Mouse (Mus musculus) MEL (cell line): ENCODE data around the gene Rmdn2. TPM values are rescaled to one million over a fixed set of nuclear protein-coding genes. Genes with fewer than 3 reads are reported as not detected.

Source experiments
- DNase-seq: peaks from one replicate; pipeline ENCODE4 v3.0.0; 2011; ENCODE audit warnings: low read depth, low spot score
- H3K27ac ChIP-seq: 2 replicates; pipeline ENCODE4 v1.5.1; 2012; ENCODE audit warnings: low read depth, mild to moderate bottlenecking, control low read depth, low read length, moderate library complexity; ENCODE audit not compliant: control insufficient read depth
- H3K27me3 ChIP-seq, 2 experiments: fragments of 150-350 bp in 1 of 2; sonication (generic) in 1 of 2; 2 replicates each; pipeline ENCODE4 v1.6.1; 2012; ENCODE audit warnings: low read length in 2 of 2, mild to moderate bottlenecking in 2 of 2, improper control_type of control experiment in 1 of 2, moderate library complexity in 1 of 2; ENCODE audit not compliant: insufficient read depth in 2 of 2, control insufficient read depth in 1 of 2
- H3K36me3 ChIP-seq, 2 experiments: 2 replicates each; pipeline ENCODE4 v1.6.1; 2012 to 2014; ENCODE audit warnings: low read length in 2 of 2, improper control_type of control experiment in 1 of 2, inconsistent platforms in 1 of 2, mild to moderate bottlenecking in 1 of 2; ENCODE audit not compliant: insufficient read depth in 2 of 2, control insufficient read depth in 1 of 2
- H3K4me1 ChIP-seq, 2 experiments: fragments of 150-350 bp in 1 of 2; sonication (generic) in 1 of 2; 2 replicates each; pipeline ENCODE4 v1.6.1; 2012; ENCODE audit warnings: low read length in 2 of 2, improper control_type of control experiment in 1 of 2, mild to moderate bottlenecking in 1 of 2; ENCODE audit not compliant: insufficient read depth in 2 of 2, control insufficient read depth in 1 of 2
- H3K4me3 ChIP-seq, 2 experiments: fragments of 150-350 bp in 1 of 2; sonication (generic) in 1 of 2; 2 replicates each; pipeline ENCODE4 v1.5.1; 2012; ENCODE audit warnings: low read depth in 2 of 2, low read length in 2 of 2, mild to moderate bottlenecking in 2 of 2, moderate library complexity in 2 of 2, control low read depth in 1 of 2, improper control_type of control experiment in 1 of 2; ENCODE audit not compliant: control insufficient read depth in 1 of 2, insufficient read depth in 1 of 2
- H3K79me2 ChIP-seq: 2 replicates; pipeline ENCODE4 v1.6.1; 2012; ENCODE audit warnings: mild to moderate bottlenecking, low read length, moderate library complexity; ENCODE audit not compliant: control insufficient read depth, poor library complexity, insufficient read depth
- H3K9ac ChIP-seq: 2 replicates; pipeline ENCODE4 v1.6.1; 2012; ENCODE audit warnings: low read depth, mild to moderate bottlenecking, control low read depth, low read length, moderate library complexity; ENCODE audit not compliant: control insufficient read depth, poor library complexity, severe bottlenecking
- H3K9me3 ChIP-seq: fragments of 150-350 bp; sonication (generic); replicated peaks from 2 replicates; pipeline ENCODE4 v1.6.1; 2012; ENCODE audit warnings: mild to moderate bottlenecking, low read length, improper control_type of control experiment, moderate library complexity; ENCODE audit not compliant: insufficient read depth
- BHLHE40 ChIP-seq: IDR thresholded peaks from 2 replicates; pipeline ENCODE4 v1.6.1; 2012; ENCODE audit warnings: low read depth, mild to moderate bottlenecking, inconsistent platforms, low read length, improper control_type of control experiment, borderline replicate concordance
- CHD2 ChIP-seq: IDR thresholded peaks from 2 replicates; pipeline ENCODE4 v1.6.1; 2011; ENCODE audit warnings: low read length, improper control_type of control experiment
- CTCF ChIP-seq, 3 experiments: IDR thresholded peaks in 2 of 3; conservative IDR thresholded peaks in 1 of 3; 2 replicates each; pipeline ENCODE4 v1.5.1; 2011 to 2012; ENCODE audit warnings: low read length in 3 of 3, low read depth in 2 of 3, mild to moderate bottlenecking in 2 of 3, improper control_type of control experiment in 1 of 3, inconsistent platforms in 1 of 3, mixed read lengths in 1 of 3, moderate library complexity in 1 of 3; ENCODE audit not compliant: control insufficient read depth in 1 of 3, insufficient read depth in 1 of 3, poor library complexity in 1 of 3, severe bottlenecking in 1 of 3
- EP300 ChIP-seq, 2 experiments: IDR thresholded peaks; 2 replicates each; pipeline ENCODE4 v1.6.1; 2011; ENCODE audit warnings: improper control_type of control experiment in 2 of 2, low read length in 2 of 2, low read depth in 1 of 2, mild to moderate bottlenecking in 1 of 2
- GABPA ChIP-seq: IDR thresholded peaks from 2 replicates; pipeline ENCODE4 v1.6.1; 2012; ENCODE audit warnings: low read depth, mild to moderate bottlenecking, inconsistent platforms, low read length, improper control_type of control experiment, moderate library complexity
- HCFC1 ChIP-seq: IDR thresholded peaks from 2 replicates; pipeline ENCODE4 v1.6.1; 2012; ENCODE audit warnings: low read depth, mild to moderate bottlenecking, inconsistent platforms, low read length, improper control_type of control experiment, moderate library complexity
- JUND ChIP-seq: IDR thresholded peaks from 2 replicates; pipeline ENCODE4 v1.6.1; 2011; ENCODE audit warnings: low read depth, mild to moderate bottlenecking, improper control_type of control experiment, low read length
- MAFK ChIP-seq: IDR thresholded peaks from 2 replicates; pipeline ENCODE4 v1.6.1; 2011; ENCODE audit warnings: low read depth, mild to moderate bottlenecking, low read length, improper control_type of control experiment, borderline replicate concordance
- MAX ChIP-seq: IDR thresholded peaks from 2 replicates; pipeline ENCODE4 v1.6.1; 2011; ENCODE audit warnings: low read length, improper control_type of control experiment
- MEF2A ChIP-seq: IDR thresholded peaks from 2 replicates; pipeline ENCODE4 v1.6.1; 2014; ENCODE audit warnings: low read depth, mild to moderate bottlenecking, inconsistent platforms, low read length, improper control_type of control experiment; ENCODE audit not compliant: poor library complexity, insufficient replicate concordance, severe bottlenecking; ENCODE audit errors: extremely low read depth
- MXI1 ChIP-seq: IDR thresholded peaks from 2 replicates; pipeline ENCODE4 v1.6.1; 2011; ENCODE audit warnings: mild to moderate bottlenecking, low read depth, low read length, improper control_type of control experiment
- MYB ChIP-seq: IDR thresholded peaks from 2 replicates; pipeline ENCODE4 v1.6.1; 2011; ENCODE audit warnings: mild to moderate bottlenecking, low read depth, low read length, improper control_type of control experiment
- NELFE ChIP-seq: IDR thresholded peaks from 2 replicates; pipeline ENCODE4 v1.6.1; 2011; ENCODE audit warnings: low read depth, low read length, improper control_type of control experiment
- NRF1 ChIP-seq: IDR thresholded peaks from 2 replicates; pipeline ENCODE4 v1.6.1; 2014; ENCODE audit warnings: low read depth, mild to moderate bottlenecking, inconsistent platforms, low read length, improper control_type of control experiment, moderate library complexity; ENCODE audit not compliant: poor library complexity, insufficient read depth, severe bottlenecking
- POLR2A ChIP-seq, 2 experiments: IDR thresholded peaks; 2 replicates each; pipeline ENCODE4 v1.6.1; 2011 to 2012; ENCODE audit warnings: low read length in 2 of 2, mild to moderate bottlenecking in 2 of 2, control low read depth in 1 of 2, improper control_type of control experiment in 1 of 2, low read depth in 1 of 2, moderate library complexity in 1 of 2; ENCODE audit not compliant: control insufficient read depth in 1 of 2, insufficient read depth in 1 of 2, poor library complexity in 1 of 2
- POLR2AphosphoS5 ChIP-seq: IDR thresholded peaks from 2 replicates; pipeline ENCODE4 v1.6.1; 2012; ENCODE audit warnings: low read depth, borderline replicate concordance, mild to moderate bottlenecking, inconsistent platforms, low read length, moderate library complexity, mixed read lengths
- RCOR1 ChIP-seq: IDR thresholded peaks from 2 replicates; pipeline ENCODE4 v1.6.1; 2012; ENCODE audit warnings: low read depth, mild to moderate bottlenecking, inconsistent platforms, low read length, improper control_type of control experiment
- SIN3A ChIP-seq: IDR thresholded peaks from 2 replicates; pipeline ENCODE4 v1.6.1; 2012; ENCODE audit warnings: low read length, improper control_type of control experiment, inconsistent platforms
- TAL1 ChIP-seq: IDR thresholded peaks from 2 replicates; pipeline ENCODE4 v1.6.1; 2012; ENCODE audit warnings: mild to moderate bottlenecking, inconsistent platforms, low read length, moderate library complexity, mixed read lengths
- TCF12 ChIP-seq: IDR thresholded peaks from 2 replicates; pipeline ENCODE4 v1.6.1; 2014; ENCODE audit warnings: low read depth, mild to moderate bottlenecking, inconsistent platforms, low read length, improper control_type of control experiment, moderate library complexity
- USF2 ChIP-seq, 2 experiments: IDR thresholded peaks; 2 replicates each; pipeline ENCODE4 v1.6.1; 2011 to 2012; ENCODE audit warnings: improper control_type of control experiment in 2 of 2, low read length in 2 of 2, borderline replicate concordance in 1 of 2, inconsistent platforms in 1 of 2, low read depth in 1 of 2, mild to moderate bottlenecking in 1 of 2; ENCODE audit not compliant: insufficient read depth in 1 of 2
- ZC3H11A ChIP-seq: IDR thresholded peaks from 2 replicates; pipeline ENCODE4 v1.6.1; 2012; ENCODE audit warnings: low read depth, mild to moderate bottlenecking, inconsistent platforms, low read length, improper control_type of control experiment
- ZKSCAN1 ChIP-seq: IDR thresholded peaks from 2 replicates; pipeline ENCODE4 v1.6.1; 2012; ENCODE audit warnings: low read depth, mild to moderate bottlenecking, inconsistent platforms, low read length, improper control_type of control experiment, moderate library complexity
- ZMIZ1 ChIP-seq: IDR thresholded peaks from 2 replicates; pipeline ENCODE4 v1.6.1; 2012; ENCODE audit warnings: low read depth, mild to moderate bottlenecking, inconsistent platforms, low read length, improper control_type of control experiment, moderate library complexity
- ZNF384 ChIP-seq: IDR thresholded peaks from 2 replicates; pipeline ENCODE4 v1.6.1; 2012; ENCODE audit warnings: low read depth, mild to moderate bottlenecking, inconsistent platforms, low read length, improper control_type of control experiment
- polyA plus RNA-seq, 2 experiments: library from polyadenylated mRNA; stranded (reverse) in 1 of 2; unstranded in 1 of 2; fragments of >175 nt in 1 of 2; fragments of >200 nt in 1 of 2; gene quantifications; 2 replicates each; pipeline versions ENCODE4 v1.2.1 to v1.2.4; 2012; ENCODE audit warnings: low replicate concordance in 2 of 2, low read depth in 1 of 2; ENCODE audit not compliant: insufficient read length in 2 of 2, insufficient read depth in 1 of 2, missing spikeins in 1 of 2
- total RNA-seq: library from RNA; depleted of rRNA; stranded (reverse); fragments of 300-350 nt; gene quantifications from 2 replicates; pipeline ENCODE4 v1.2.3, GENCODE M21; 2012

The Rmdn2 gene
- total and polyA plus RNA-seq, 3 experiments, result not detected

DNA sequence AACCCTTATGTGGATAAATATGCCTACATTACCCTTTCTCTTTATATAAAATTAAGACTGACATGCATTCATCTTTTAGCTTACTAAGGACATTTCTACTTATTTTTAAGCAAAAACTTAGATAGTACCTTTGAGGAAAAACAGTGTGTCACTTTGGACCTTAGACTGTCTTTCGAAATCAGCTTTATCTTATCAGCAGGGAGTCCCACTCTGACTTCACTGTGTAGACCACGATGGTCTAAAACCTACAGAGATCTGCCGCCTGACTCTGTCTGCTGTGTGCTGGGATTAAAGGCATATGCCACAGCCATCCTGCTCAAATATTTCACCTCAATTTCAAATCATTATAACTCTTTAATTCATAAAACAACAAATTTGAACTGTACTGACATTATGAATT, 46.8 kb downstream of the Rmdn2 start:
- TF ChIP-seq CHD2 (no peak), NRF1 (no peak), SIN3A (no peak), ZC3H11A (no peak), ZMIZ1 (no peak), USF2 (IDR thresholded peaks at IDR 0.05; ENCODE audit: borderline replicate concordance in 1 of 2, insufficient read depth in 1 of 2, low read depth in 1 of 2, low read length in 2 of 2) (no peak), JUND (no peak), NELFE (no peak), MAFK (no peak)
- no peak for DNase-seq

DNA sequence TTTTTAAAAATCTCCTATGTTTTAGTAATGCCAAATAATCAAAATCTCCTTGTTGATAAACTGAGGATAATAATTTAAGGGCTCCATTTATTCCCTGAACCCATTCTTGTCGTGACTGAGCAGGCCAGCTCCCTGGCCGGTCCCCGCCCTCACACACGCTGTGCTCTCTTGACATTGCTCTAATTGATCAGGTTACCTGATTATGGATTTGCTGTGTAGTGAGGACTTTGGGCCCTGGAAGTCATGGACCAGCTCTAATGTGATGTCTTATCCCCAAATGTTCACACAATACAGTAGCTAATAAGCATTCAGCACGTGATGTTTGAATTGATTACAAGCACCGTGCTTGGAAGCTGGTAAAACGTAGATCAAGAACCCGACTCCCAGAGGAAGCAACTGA, 47.2 kb downstream of the Rmdn2 start:
- no peaks in the 10 kb centered on the region for H3K4me1 ChIP-seq
- no peaks in the 10 kb centered on the region for H3K9me3 ChIP-seq
- H3K9ac ChIP-seq, result no peak overlapping the region
- H3K27ac ChIP-seq, result no peak overlapping the region
- H3K79me2 ChIP-seq, result no peaks in the 10 kb centered on the region
- peaks cover 2 to 8% of the 10 kb centered on the region in 2 experiments; a peak in 3 of 4 replicates for H3K27me3 ChIP-seq
- TF ChIP-seq TCF12 (no peak), BHLHE40 (no peak), ZMIZ1 (no peak), MAX (no peak)
- DNase-seq, result no peak
- no peak overlapping the region for H3K4me3 ChIP-seq
- no peaks in the 10 kb centered on the region for H3K36me3 ChIP-seq

More for the DNA sequence above, 46.8 kb downstream of the Rmdn2 start:
- peaks cover 2 to 8% of the 10 kb centered on the region in 2 experiments; a peak in 3 of 4 replicates for H3K27me3 ChIP-seq
- no peak overlapping the region for H3K27ac ChIP-seq
- H3K36me3 ChIP-seq, result no peaks in the 10 kb centered on the region
- H3K4me3 ChIP-seq, result no peak overlapping the region
- no peaks in the 10 kb centered on the region for H3K9me3 ChIP-seq
- no peaks in the 10 kb centered on the region for H3K79me2 ChIP-seq
- no peaks in the 10 kb centered on the region for H3K4me1 ChIP-seq
- no peak overlapping the region for H3K9ac ChIP-seq

DNA sequence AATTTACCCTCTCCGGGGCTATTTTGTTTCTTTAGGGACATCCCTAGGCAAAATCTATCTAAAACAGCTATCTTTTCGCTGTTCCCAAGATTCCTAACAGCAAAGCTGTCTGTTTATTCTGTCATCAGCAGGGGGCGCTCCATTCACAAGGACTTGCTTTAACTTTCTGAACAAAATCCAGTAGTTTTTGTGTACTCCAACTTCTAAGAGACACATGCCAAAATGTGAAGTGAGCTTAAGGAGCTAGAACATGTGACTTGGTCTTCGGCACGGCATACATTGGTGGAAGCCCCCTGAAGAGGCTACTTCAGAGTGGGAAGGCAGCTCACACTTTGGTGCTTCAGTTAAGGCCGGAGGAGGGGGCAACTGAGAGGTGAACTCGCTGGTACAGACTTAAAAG, 49.7 kb downstream of the Rmdn2 start:
- Histone ChIP-seq H3K4me3 (peak overlapping the region in 1 of 2 experiments; percentile 5; a peak in 2 of 4 replicates), H3K36me3 (no peaks in the 10 kb centered on the region), H3K9ac (peak overlapping the region; percentile 26; the same call in 1 of the 2 replicates), H3K27me3 (peaks cover 2 to 5% of the 10 kb centered on the region in 2 experiments; a peak in 3 of 4 replicates), H3K79me2 (no peaks in the 10 kb centered on the region), H3K9me3 (no peaks in the 10 kb centered on the region), H3K4me1 (no peaks in the 10 kb centered on the region), H3K27ac (no peak overlapping the region)
- peak; percentile 67 for DNase-seq
- TF ChIP-seq NELFE (no peak), USF2 (IDR thresholded peaks at IDR 0.05; ENCODE audit: borderline replicate concordance in 1 of 2, insufficient read depth in 1 of 2, low read depth in 1 of 2, low read length in 2 of 2) (no peak), POLR2A (IDR thresholded peaks at IDR 0.05; ENCODE audit: control insufficient read depth in 1 of 2, insufficient read depth in 1 of 2, low read depth in 1 of 2, low read length in 2 of 2, poor library complexity in 1 of 2) (no peak), POLR2AphosphoS5 (no peak), MXI1 (peak; percentile 20; the same call in 1 of the 2 replicates), HCFC1 (no peak), MEF2A (no peak), TCF12 (no peak), EP300 (IDR thresholded peaks at IDR 0.05; ENCODE audit: low read depth in 1 of 2, low read length in 2 of 2) (no peak), GABPA (no peak), MYB (no peak), ZNF384 (no peak), TAL1 (no peak), MAX (peak; percentile 25; the same call in 1 of the 2 replicates), CTCF (IDR thresholded peaks at IDR 0.05 in 2 of 3, conservative IDR thresholded peaks at IDR 0.05 in 1 of 3; ENCODE audit: control insufficient read depth in 1 of 3, insufficient read depth in 1 of 3, low read depth in 2 of 3, low read length in 3 of 3, poor library complexity in 1 of 3, severe bottlenecking in 1 of 3) (peak; percentile 47 to 83 (median 68)), RCOR1 (no peak), CHD2 (no peak), ZKSCAN1 (no peak)
